Mouse (Mus musculus): ENCODE results near the gene Olfr547. TPM values are rescaled to one million over a fixed set of nuclear protein-coding genes. Genes with fewer than 3 reads are reported as not detected.

The Olfr547 gene
- polyA plus RNA-seq, 1 experiment from 2014 or later: not detected

GRCm38 (mm10) chr7:102529052-102529451, 5.5 kb upstream of the Olfr547 start:
- Histone ChIP-seq H3K4me2 (ENCODE audit: low read depth, low read length) (no peak overlapping the region), H3K4me3 (ENCODE audit: low read depth, low read length) (no peak overlapping the region), H3K4me1 (ENCODE audit: control insufficient read depth, insufficient read depth, low read length) (no peaks in the 10 kb centered on the region), H3K9me3 (replicated peaks; ENCODE audit: control insufficient read depth, low read length) (no peaks in the 10 kb centered on the region), H3K27ac (replicated peaks; ENCODE audit: low read depth, low read length) (no peak overlapping the region), H3K27me3 (ENCODE audit: control insufficient read depth, insufficient read depth, low read length) (no peaks in the 10 kb centered on the region), H3K36me3 (replicated peaks; ENCODE audit: control insufficient read depth, insufficient read depth, low read depth, low read length) (no peaks in the 10 kb centered on the region), H3K9ac (replicated peaks; ENCODE audit: low read length) (no peak overlapping the region)
- ATAC-seq (replicated peaks; ENCODE audit: insufficient number of reproducible peaks, low FRiP score, low TSS enrichment, low read depth) (no peak), DNase-seq (ENCODE audit: low spot score) (no peak)
- WGBS: 83% methylated on average over 1 of the region's 1 CpGs

GRCm38 (mm10) chr7:102540596-102540995, 6.0 kb downstream of the Olfr547 start, which contains the start of gene Olfr548-ps1:
TSS of gene Olfr548-ps1 (plus strand) at chr7:102540896.
- DNase-seq (ENCODE audit: low spot score) (no peak), ATAC-seq (replicated peaks; ENCODE audit: insufficient number of reproducible peaks, low FRiP score, low TSS enrichment, low read depth) (no peak)
- H3K27ac ChIP-seq (replicated peaks; ENCODE audit: low read depth, low read length): no peak within 1 kb of the TSS
- H3K9me3 ChIP-seq (replicated peaks; ENCODE audit: control insufficient read depth, low read length): no peaks in the 10 kb centered on the region
- H3K27me3 ChIP-seq (ENCODE audit: control insufficient read depth, insufficient read depth, low read length): no peaks in the 10 kb centered on the region
- WGBS: 82% methylated on average over 2 of the region's 2 CpGs
- no peaks in the 10 kb centered on the region for H3K4me1 ChIP-seq (ENCODE audit: control insufficient read depth, insufficient read depth, low read length)
- H3K9ac ChIP-seq (replicated peaks; ENCODE audit: low read length): no peak within 1 kb of the TSS
- H3K4me2 ChIP-seq (ENCODE audit: low read depth, low read length): no peak within 1 kb of the TSS
- no peak within 1 kb of the TSS for H3K4me3 ChIP-seq (ENCODE audit: low read depth, low read length)
- no peaks in the 10 kb centered on the region for H3K36me3 ChIP-seq (replicated peaks; ENCODE audit: control insufficient read depth, insufficient read depth, low read depth, low read length)

- Histone ChIP-seq H3K9me3 (replicated peaks; ENCODE audit: control insufficient read depth, low read length) (no peaks in the 10 kb centered on the region), H3K4me2 (ENCODE audit: low read depth, low read length) (no peak overlapping the region), H3K9ac (replicated peaks; ENCODE audit: low read length) (no peak overlapping the region), H3K4me3 (ENCODE audit: low read depth, low read length) (no peak overlapping the region), H3K4me1 (ENCODE audit: control insufficient read depth, insufficient read depth, low read length) (no peaks in the 10 kb centered on the region), H3K27ac (replicated peaks; ENCODE audit: low read depth, low read length) (no peak overlapping the region), H3K27me3 (ENCODE audit: control insufficient read depth, insufficient read depth, low read length) (no peaks in the 10 kb centered on the region), H3K36me3 (replicated peaks; ENCODE audit: control insufficient read depth, insufficient read depth, low read depth, low read length) (no peaks in the 10 kb centered on the region)
- DNase-seq (ENCODE audit: low spot score) (no peak), ATAC-seq (replicated peaks; ENCODE audit: insufficient number of reproducible peaks, low FRiP score, low TSS enrichment, low read depth) (no peak)
- 64% methylated on average over 3 of the region's 3 CpGs for WGBS
Measured at GRCm38 (mm10) chr7:102541251-102541650, 6.7 kb downstream of the Olfr547 start.

GRCm38 (mm10) chr7:102549570-102549969, 15.0 kb downstream of the Olfr547 start, which contains the start of gene Olfr549:
TSS of gene Olfr549 (plus strand) at chr7:102549870.
- no peak for DNase-seq (ENCODE audit: low spot score)
- H3K4me1 ChIP-seq (ENCODE audit: control insufficient read depth, insufficient read depth, low read length): no peaks in the 10 kb centered on the region
- no peak for ATAC-seq (replicated peaks; ENCODE audit: insufficient number of reproducible peaks, low FRiP score, low TSS enrichment, low read depth)
- no peak within 1 kb of the TSS for H3K9ac ChIP-seq (replicated peaks; ENCODE audit: low read length)
- no peaks in the 10 kb centered on the region for H3K36me3 ChIP-seq (replicated peaks; ENCODE audit: control insufficient read depth, insufficient read depth, low read depth, low read length)
- H3K4me3 ChIP-seq (ENCODE audit: low read depth, low read length): no peak within 1 kb of the TSS
- 82% methylated on average over 3 of the region's 3 CpGs for WGBS
- no peak within 1 kb of the TSS for H3K27ac ChIP-seq (replicated peaks; ENCODE audit: low read depth, low read length)
- H3K4me2 ChIP-seq (ENCODE audit: low read depth, low read length): no peak within 1 kb of the TSS
- H3K9me3 ChIP-seq (replicated peaks; ENCODE audit: control insufficient read depth, low read length): no peaks in the 10 kb centered on the region
- no peaks in the 10 kb centered on the region for H3K27me3 ChIP-seq (ENCODE audit: control insufficient read depth, insufficient read depth, low read length)

GRCm38 (mm10) chr7:102553279-102553678, 18.7 kb downstream of the Olfr547 start:
- WGBS: 76% methylated on average over 3 of the region's 3 CpGs
- H3K36me3 ChIP-seq (replicated peaks; ENCODE audit: control insufficient read depth, insufficient read depth, low read depth, low read length): no peaks in the 10 kb centered on the region
- no peaks in the 10 kb centered on the region for H3K4me1 ChIP-seq (ENCODE audit: control insufficient read depth, insufficient read depth, low read length)
- no peaks in the 10 kb centered on the region for H3K27me3 ChIP-seq (ENCODE audit: control insufficient read depth, insufficient read depth, low read length)
- no peak overlapping the region for H3K9ac ChIP-seq (replicated peaks; ENCODE audit: low read length)
- H3K9me3 ChIP-seq (replicated peaks; ENCODE audit: control insufficient read depth, low read length): no peaks in the 10 kb centered on the region
- DNase-seq (ENCODE audit: low spot score) (no peak), ATAC-seq (replicated peaks; ENCODE audit: insufficient number of reproducible peaks, low FRiP score, low TSS enrichment, low read depth) (no peak)
- H3K4me3 ChIP-seq (ENCODE audit: low read depth, low read length): no peak overlapping the region
- no peak overlapping the region for H3K27ac ChIP-seq (replicated peaks; ENCODE audit: low read depth, low read length)
- H3K4me2 ChIP-seq (ENCODE audit: low read depth, low read length): no peak overlapping the region

- 18% methylated on average over 10 of the region's 10 CpGs for WGBS
- Histone ChIP-seq H3K4me2 (ENCODE audit: low read depth, low read length) (peak within 1 kb of the TSS; percentile 39), H3K27me3 (ENCODE audit: control insufficient read depth, insufficient read depth, low read length) (no peaks in the 10 kb centered on the region), H3K9ac (replicated peaks; ENCODE audit: low read length) (peak within 1 kb of the TSS; percentile 42), H3K9me3 (replicated peaks; ENCODE audit: control insufficient read depth, low read length) (no peaks in the 10 kb centered on the region), H3K36me3 (replicated peaks; ENCODE audit: control insufficient read depth, insufficient read depth, low read depth, low read length) (no peaks in the 10 kb centered on the region), H3K4me1 (ENCODE audit: control insufficient read depth, insufficient read depth, low read length) (no peaks in the 10 kb centered on the region), H3K27ac (replicated peaks; ENCODE audit: low read depth, low read length) (no peak within 1 kb of the TSS), H3K4me3 (ENCODE audit: low read depth, low read length) (peak within 1 kb of the TSS; percentile 36)
- DNase-seq (ENCODE audit: low spot score) (peak; percentile 70), ATAC-seq (replicated peaks; ENCODE audit: insufficient number of reproducible peaks, low FRiP score, low TSS enrichment, low read depth) (peak; percentile 93)
Measured at GRCm38 (mm10) chr7:102564999-102565997, 30.7 kb downstream of the Olfr547 start, which contains the start of gene Trim21. TSS of gene Trim21 (minus strand) at chr7:102565486.

- Histone ChIP-seq H3K27ac (replicated peaks; ENCODE audit: low read depth, low read length) (no peak overlapping the region), H3K4me1 (ENCODE audit: control insufficient read depth, insufficient read depth, low read length) (no peaks in the 10 kb centered on the region), H3K9ac (replicated peaks; ENCODE audit: low read length) (no peak overlapping the region), H3K9me3 (replicated peaks; ENCODE audit: control insufficient read depth, low read length) (no peaks in the 10 kb centered on the region), H3K4me2 (ENCODE audit: low read depth, low read length) (no peak overlapping the region), H3K36me3 (replicated peaks; ENCODE audit: control insufficient read depth, insufficient read depth, low read depth, low read length) (no peaks in the 10 kb centered on the region), H3K27me3 (ENCODE audit: control insufficient read depth, insufficient read depth, low read length) (no peaks in the 10 kb centered on the region), H3K4me3 (ENCODE audit: low read depth, low read length) (no peak overlapping the region)
- WGBS: 83% methylated on average over 4 of the region's 4 CpGs
- no peak for ATAC-seq (replicated peaks; ENCODE audit: insufficient number of reproducible peaks, low FRiP score, low TSS enrichment, low read depth)
- no peak for DNase-seq (ENCODE audit: low spot score)
Measured at GRCm38 (mm10) chr7:102566219-102566618, 31.7 kb downstream of the Olfr547 start.

- no peaks in the 10 kb centered on the region for H3K36me3 ChIP-seq (replicated peaks; ENCODE audit: control insufficient read depth, insufficient read depth, low read depth, low read length)
- H3K27me3 ChIP-seq (ENCODE audit: control insufficient read depth, insufficient read depth, low read length): no peaks in the 10 kb centered on the region
- ATAC-seq (replicated peaks; ENCODE audit: insufficient number of reproducible peaks, low FRiP score, low TSS enrichment, low read depth) (no peak), DNase-seq (ENCODE audit: low spot score) (no peak)
- no peaks in the 10 kb centered on the region for H3K9me3 ChIP-seq (replicated peaks; ENCODE audit: control insufficient read depth, low read length)
- no peak within 1 kb of the TSS for H3K9ac ChIP-seq (replicated peaks; ENCODE audit: low read length)
- no peak within 1 kb of the TSS for H3K4me2 ChIP-seq (ENCODE audit: low read depth, low read length)
- WGBS: 92% methylated on average over 8 of the region's 8 CpGs
- no peak within 1 kb of the TSS for H3K27ac ChIP-seq (replicated peaks; ENCODE audit: low read depth, low read length)
- H3K4me1 ChIP-seq (ENCODE audit: control insufficient read depth, insufficient read depth, low read length): no peaks in the 10 kb centered on the region
- no peak within 1 kb of the TSS for H3K4me3 ChIP-seq (ENCODE audit: low read depth, low read length)
Measured at GRCm38 (mm10) chr7:102571142-102571541, 36.6 kb downstream of the Olfr547 start, which contains the start of gene Olfr550. TSS of gene Olfr550 (plus strand) at chr7:102571442.
